Mouse (Mus musculus): Measurements from ENCODE around the gene Dlx5. TPM values are rescaled to one million over a fixed set of nuclear protein-coding genes. Genes with fewer than 3 reads are reported as not detected.

Gene Dlx5
- polyA plus RNA-seq, 1 experiment from 2014 or later = 7.1 TPM

DNA sequence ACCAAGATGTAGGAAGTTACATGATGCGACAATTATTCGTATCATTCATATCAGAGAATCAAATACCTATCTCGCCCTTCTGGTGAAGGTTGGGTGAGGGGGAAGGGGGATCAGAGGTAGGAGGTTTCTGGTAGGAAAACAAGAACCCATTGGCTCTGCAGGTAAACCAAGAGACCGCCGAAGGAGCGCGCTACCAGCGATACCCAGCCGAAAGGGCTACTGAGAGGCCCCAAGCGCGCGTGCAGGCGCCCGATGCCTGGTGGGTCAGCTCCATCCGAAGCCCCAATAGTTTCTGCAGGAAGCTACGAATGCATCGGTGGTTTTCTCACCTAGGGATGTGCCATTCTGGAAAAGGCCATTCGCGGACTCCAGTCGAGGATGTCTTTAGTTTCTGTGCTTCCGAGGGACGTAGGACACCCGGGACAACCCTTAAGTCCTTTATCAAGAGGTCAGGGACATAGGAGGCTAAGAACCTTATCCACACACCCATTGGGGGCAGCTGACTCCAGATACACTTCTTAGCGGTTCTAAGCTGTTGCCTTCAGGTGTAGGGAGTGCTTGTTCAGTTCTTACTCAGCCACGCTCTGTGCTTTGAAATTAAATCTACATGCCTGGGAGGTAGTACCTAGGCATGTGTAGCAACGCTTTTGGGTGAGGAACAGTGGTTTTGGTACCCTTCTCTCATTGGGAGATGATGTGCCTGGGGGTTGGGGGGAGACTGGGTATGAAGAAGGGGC is 31.4 kb downstream of the Dlx5 start:
- Histone ChIP-seq H3K4me3 (ENCODE audit: low read depth, low read length) (no peak overlapping the region), H3K27me3 (ENCODE audit: control insufficient read depth, insufficient read depth, low read length) (peaks cover 13% of the 10 kb centered on the region; the same call in 1 of the 2 replicates), H3K9me3 (ENCODE audit: control insufficient read depth, low read length) (no peaks in the 10 kb centered on the region), H3K4me2 (replicated peaks; ENCODE audit: low read depth) (no peak overlapping the region), H3K9ac (ENCODE audit: low read length) (no peak overlapping the region), H3K36me3 (ENCODE audit: control insufficient read depth, insufficient read depth, low read length) (no peaks in the 10 kb centered on the region), H3K4me1 (replicated peaks; ENCODE audit: control insufficient read depth, insufficient read depth) (no peaks in the 10 kb centered on the region), H3K27ac (replicated peaks) (no peak overlapping the region)
- WGBS = 6% methylated on average over 26 of the region's 26 CpGs
- TF ChIP-seq CTCF (IDR thresholded peaks at IDR 0.05; ENCODE audit: low read depth) = no peak
- TF ChIP-seq EP300 (optimal IDR thresholded peaks at IDR 0.05) = no peak
- ATAC-seq (ENCODE audit: low FRiP score, low TSS enrichment) (no peak), DNase-seq (ENCODE audit: low spot score) (no peak)

DNA sequence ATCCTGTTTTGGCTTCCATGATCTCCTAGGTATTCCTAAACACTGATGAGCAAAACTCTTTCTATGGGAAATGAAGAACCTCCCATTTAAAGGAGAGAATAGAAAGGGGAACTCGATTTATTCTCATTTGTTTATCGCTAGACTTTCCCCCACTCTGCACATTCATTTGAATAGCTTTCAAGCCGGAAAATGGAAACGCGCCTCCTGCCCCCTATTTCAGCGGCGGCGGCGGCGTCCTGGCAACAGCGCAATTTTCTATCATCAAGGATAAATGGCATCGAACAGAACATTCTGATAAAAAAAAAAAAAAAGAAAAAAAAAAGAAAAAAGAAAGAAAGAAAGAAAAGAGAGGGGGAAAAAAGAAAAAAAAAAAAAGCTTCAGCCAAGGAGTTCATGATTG is 32.1 kb downstream of the Dlx5 start:
- Histone ChIP-seq H3K36me3 (ENCODE audit: control insufficient read depth, insufficient read depth, low read length) (no peaks in the 10 kb centered on the region), H3K9me3 (ENCODE audit: control insufficient read depth, low read length) (no peaks in the 10 kb centered on the region), H3K4me1 (replicated peaks; ENCODE audit: control insufficient read depth, insufficient read depth) (no peaks in the 10 kb centered on the region), H3K4me3 (ENCODE audit: low read depth, low read length) (no peak overlapping the region), H3K27me3 (ENCODE audit: control insufficient read depth, insufficient read depth, low read length) (peaks cover 9% of the 10 kb centered on the region; the same call in 1 of the 2 replicates), H3K9ac (ENCODE audit: low read length) (no peak overlapping the region), H3K27ac (replicated peaks) (no peak overlapping the region), H3K4me2 (replicated peaks; ENCODE audit: low read depth) (no peak overlapping the region)
- 7% methylated on average over 12 of the region's 12 CpGs for WGBS
- TF ChIP-seq EP300 (optimal IDR thresholded peaks at IDR 0.05) (no peak), CTCF (IDR thresholded peaks at IDR 0.05; ENCODE audit: low read depth) (no peak)
- DNase-seq (ENCODE audit: low spot score) (no peak), ATAC-seq (ENCODE audit: low FRiP score, low TSS enrichment) (no peak)

DNA sequence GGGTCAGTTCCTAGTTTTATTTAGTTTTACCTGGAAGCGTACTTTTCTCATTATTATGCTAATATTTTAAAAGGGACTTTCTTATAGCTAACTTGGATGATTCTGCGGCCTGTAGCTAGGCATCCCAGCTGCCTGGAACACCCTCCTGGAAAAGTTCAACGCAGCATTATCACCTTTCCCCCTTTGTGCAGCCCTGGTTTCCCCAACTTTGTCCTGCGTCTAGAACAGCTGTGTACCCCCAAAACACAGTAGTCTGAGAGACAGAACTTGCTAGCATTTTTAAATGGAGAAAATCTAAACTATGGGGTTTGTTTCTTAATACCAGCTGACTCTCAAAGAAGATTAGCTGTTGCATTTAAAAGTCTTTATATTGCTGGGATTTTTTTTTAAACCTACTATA is 33.3 kb downstream of the Dlx5 start:
- no peak for TF ChIP-seq EP300 (optimal IDR thresholded peaks at IDR 0.05)
- TF ChIP-seq CTCF (IDR thresholded peaks at IDR 0.05; ENCODE audit: low read depth) = no peak

GRCm38 (mm10) chr6:6833301-6833700 is 48.6 kb downstream of the Dlx5 start:
- no peak overlapping the region for H3K9ac ChIP-seq (ENCODE audit: low read length)
- H3K27me3 ChIP-seq (ENCODE audit: control insufficient read depth, insufficient read depth, low read length) = no peaks in the 10 kb centered on the region
- no peak for DNase-seq (ENCODE audit: low spot score)
- H3K9me3 ChIP-seq (ENCODE audit: control insufficient read depth, low read length) = no peaks in the 10 kb centered on the region
- no peaks in the 10 kb centered on the region for H3K4me1 ChIP-seq (replicated peaks; ENCODE audit: control insufficient read depth, insufficient read depth)
- 74% methylated on average over 3 of the region's 3 CpGs for WGBS
- no peak overlapping the region for H3K4me2 ChIP-seq (replicated peaks; ENCODE audit: low read depth)
- TF ChIP-seq EP300 (optimal IDR thresholded peaks at IDR 0.05) = no peak
- no peak for ATAC-seq (ENCODE audit: low FRiP score, low TSS enrichment)
- no peak overlapping the region for H3K4me3 ChIP-seq (ENCODE audit: low read depth, low read length)
- no peaks in the 10 kb centered on the region for H3K36me3 ChIP-seq (ENCODE audit: control insufficient read depth, insufficient read depth, low read length)
- H3K27ac ChIP-seq (replicated peaks) = no peak overlapping the region

More for the DNA sequence above, 33.3 kb downstream of the Dlx5 start:
- ATAC-seq (ENCODE audit: low FRiP score, low TSS enrichment) = no peak
- Histone ChIP-seq H3K4me1 (replicated peaks; ENCODE audit: control insufficient read depth, insufficient read depth) (no peaks in the 10 kb centered on the region), H3K4me2 (replicated peaks; ENCODE audit: low read depth) (no peak overlapping the region), H3K9me3 (ENCODE audit: control insufficient read depth, low read length) (no peaks in the 10 kb centered on the region), H3K36me3 (ENCODE audit: control insufficient read depth, insufficient read depth, low read length) (no peaks in the 10 kb centered on the region), H3K27ac (replicated peaks) (no peak overlapping the region), H3K27me3 (ENCODE audit: control insufficient read depth, insufficient read depth, low read length) (peaks cover 9% of the 10 kb centered on the region; the same call in 1 of the 2 replicates), H3K4me3 (ENCODE audit: low read depth, low read length) (no peak overlapping the region), H3K9ac (ENCODE audit: low read length) (no peak overlapping the region)
- 22% methylated on average over 4 of the region's 4 CpGs for WGBS
- DNase-seq (ENCODE audit: low spot score) = no peak

- H3K27me3 ChIP-seq (ENCODE audit: control insufficient read depth, insufficient read depth, low read length) = no peaks in the 10 kb centered on the region
- 64% methylated on average over 7 of the region's 7 CpGs for WGBS
- H3K36me3 ChIP-seq (ENCODE audit: control insufficient read depth, insufficient read depth, low read length) = no peaks in the 10 kb centered on the region
- no peaks in the 10 kb centered on the region for H3K4me1 ChIP-seq (replicated peaks; ENCODE audit: control insufficient read depth, insufficient read depth)
- H3K9ac ChIP-seq (ENCODE audit: low read length) = no peak overlapping the region
- DNase-seq (ENCODE audit: low spot score) (no peak), ATAC-seq (ENCODE audit: low FRiP score, low TSS enrichment) (no peak)
- TF ChIP-seq EP300 (optimal IDR thresholded peaks at IDR 0.05) = no peak
- TF ChIP-seq CTCF (IDR thresholded peaks at IDR 0.05; ENCODE audit: low read depth) = no peak
- H3K4me2 ChIP-seq (replicated peaks; ENCODE audit: low read depth) = no peak overlapping the region
- H3K27ac ChIP-seq (replicated peaks) = no peak overlapping the region
- no peak overlapping the region for H3K4me3 ChIP-seq (ENCODE audit: low read depth, low read length)
- H3K9me3 ChIP-seq (ENCODE audit: control insufficient read depth, low read length) = no peaks in the 10 kb centered on the region
Observed at GRCm38 (mm10) chr6:6830446-6830845, 51.4 kb downstream of the Dlx5 start.

Other genes starting within 250 kb of the Dlx5 start
- gene Dlx6, start 18.8 kb downstream of the Dlx5 start, polyA plus RNA-seq (2015; fragmentation: Nextera tagmentation; extraction: Ambion mirVana) = 0.12 TPM in 1 of 2 replicates, not detected in the other
- 3.7 TPM in 2 replicates for gene Sdhaf3, start 73.9 kb upstream of the Dlx5 start, polyA plus RNA-seq (2015; fragmentation: Nextera tagmentation; extraction: Ambion mirVana)

All from stomach, postnatal 0 days (tissue).